Mouse (Mus musculus): ENCODE results near the gene Mbd5.

- TF ChIP-seq CTCF (IDR thresholded peaks at IDR 0.05; ENCODE audit: extremely low read depth, insufficient read depth, insufficient read length, insufficient replicate concordance) (no peak), POLR2A (IDR thresholded peaks at IDR 0.05; ENCODE audit: low read depth, low read length) (no peak)
Measured at GRCm38 (mm10) chr2:48990322-48990721, 41.0 kb downstream of the Mbd5 start.
